Mouse (Mus musculus) CD8-positive naive resting alpha-beta T cell, adult 2 months (primary cell): ENCODE data around the gene Stk38.

Experiments
- DNase-seq, 2 experiments: peaks; one replicate each; pipeline ENCODE4 v3.0.0; 2022; ENCODE audit warnings: low read depth in 2 of 2, low spot score in 2 of 2

Stk38 gene

DNA sequence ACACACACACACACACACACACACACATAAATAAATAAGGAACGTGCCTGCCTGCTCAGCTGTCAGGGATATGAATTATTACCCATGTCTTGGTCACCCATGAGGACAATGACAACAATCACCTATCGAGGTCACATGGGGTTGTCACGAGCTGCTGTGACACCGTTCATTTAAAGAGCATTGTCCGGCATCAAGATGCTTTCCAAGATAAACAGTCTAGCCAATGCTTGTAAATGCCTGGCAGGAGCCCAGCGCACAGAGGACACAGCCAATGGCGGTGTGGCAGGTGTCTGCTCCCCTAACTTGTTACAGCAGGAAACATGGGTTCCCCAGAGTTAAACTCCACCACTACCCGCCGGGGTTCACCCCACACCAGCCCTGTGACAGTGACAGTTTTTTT, 79.8 kb downstream of the Stk38 start:
- DNase-seq: no peak

DNA sequence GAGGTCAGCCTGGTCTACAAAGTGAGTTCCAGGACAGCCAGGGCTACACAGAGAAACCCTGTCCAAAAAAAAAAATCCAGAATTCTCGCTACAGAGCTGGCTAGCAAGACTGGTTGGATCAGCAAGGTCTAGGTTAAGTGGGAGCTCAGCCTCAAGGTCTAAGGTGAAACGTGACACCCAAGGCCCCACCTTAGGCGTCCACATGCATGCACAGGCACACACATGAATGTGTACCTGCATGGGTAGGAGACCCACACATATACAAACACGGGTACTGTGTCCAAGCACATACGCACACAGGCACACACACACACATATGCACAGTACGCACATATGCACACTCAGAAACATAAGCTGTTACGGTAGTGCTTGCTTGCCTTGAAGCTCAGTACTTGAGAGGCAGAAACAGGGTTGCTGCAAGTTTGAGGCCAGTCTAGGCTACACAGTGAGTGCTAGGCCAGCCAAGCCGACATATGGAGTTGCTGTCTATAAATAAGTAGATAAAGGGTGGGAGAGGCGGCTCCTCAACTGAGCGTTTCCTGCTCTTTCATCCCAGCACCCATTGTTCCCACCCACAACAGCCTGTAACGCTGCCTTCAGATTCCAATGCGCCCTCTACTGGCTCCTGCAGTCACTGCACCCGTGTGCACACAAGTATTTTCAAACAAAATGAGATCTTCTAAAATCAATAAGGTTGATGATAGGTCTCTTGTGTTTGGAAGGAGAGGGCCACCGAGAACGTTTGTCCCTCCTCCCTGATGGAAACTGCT, 80.7 kb downstream of the Stk38 start:
- DNase-seq: peak; percentile 36 to 50

- peak; percentile 66 to 71 for DNase-seq
Observed at GRCm38 (mm10) chr17:28926380-28926779, 81.4 kb downstream of the Stk38 start.

GRCm38 (mm10) chr17:28924957-28925595, 82.7 kb downstream of the Stk38 start:
- no peak for DNase-seq

DNA sequence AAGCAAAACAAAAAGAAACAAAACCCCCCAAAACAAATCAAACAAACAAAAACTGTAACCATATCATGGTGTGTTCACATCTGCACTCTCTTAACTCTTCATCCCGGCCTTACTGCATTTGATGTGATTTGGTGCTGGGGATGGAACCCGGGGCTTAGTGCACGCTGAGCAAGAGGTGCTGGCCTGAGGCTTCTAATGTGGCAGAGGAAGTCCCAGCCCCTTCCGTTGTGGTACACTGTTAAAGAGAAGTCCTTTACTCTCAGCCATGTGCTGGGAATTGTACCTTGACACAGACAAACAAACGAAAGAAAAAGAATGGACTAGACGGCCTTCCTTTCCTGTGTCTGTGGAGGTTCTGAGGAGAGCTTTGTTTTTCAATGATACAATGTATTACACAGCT, 85.7 kb downstream of the Stk38 start:
- no peak for DNase-seq

GRCm38 (mm10) chr17:28921086-28921485, 86.7 kb downstream of the Stk38 start:
- no peak for DNase-seq
